Mouse (Mus musculus): ENCODE results near the gene Plekha7. TPM values are rescaled to one million over a fixed set of nuclear protein-coding genes. Genes with fewer than 3 reads are reported as not detected.

Plekha7 gene
- polyA plus RNA-seq, 1 experiment from 2014 or later, result 27.7 TPM

DNA sequence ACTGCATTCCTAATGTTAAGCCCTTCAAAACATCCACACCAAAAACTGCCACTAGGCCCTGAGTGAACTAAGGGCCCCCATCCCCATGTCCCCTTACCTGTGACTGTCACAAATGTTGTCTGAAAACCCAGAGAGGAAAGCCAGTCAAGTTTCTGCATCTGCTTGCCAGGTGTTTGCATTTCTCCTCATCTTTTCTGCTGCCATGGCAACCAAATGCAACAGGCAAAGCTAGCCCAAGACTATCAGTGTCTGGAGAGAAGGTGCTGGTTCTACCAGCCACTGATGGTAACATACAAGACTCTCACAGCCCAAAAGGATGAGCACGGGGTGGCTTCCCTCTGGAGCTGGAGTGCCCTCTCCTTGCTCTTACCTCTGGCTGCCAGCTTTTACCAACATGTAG lies 121.3 kb downstream of the Plekha7 start:
- no peak for DNase-seq (ENCODE audit: extremely low spot score, low spot score)
- no peak overlapping the region for H3K4me3 ChIP-seq

DNA sequence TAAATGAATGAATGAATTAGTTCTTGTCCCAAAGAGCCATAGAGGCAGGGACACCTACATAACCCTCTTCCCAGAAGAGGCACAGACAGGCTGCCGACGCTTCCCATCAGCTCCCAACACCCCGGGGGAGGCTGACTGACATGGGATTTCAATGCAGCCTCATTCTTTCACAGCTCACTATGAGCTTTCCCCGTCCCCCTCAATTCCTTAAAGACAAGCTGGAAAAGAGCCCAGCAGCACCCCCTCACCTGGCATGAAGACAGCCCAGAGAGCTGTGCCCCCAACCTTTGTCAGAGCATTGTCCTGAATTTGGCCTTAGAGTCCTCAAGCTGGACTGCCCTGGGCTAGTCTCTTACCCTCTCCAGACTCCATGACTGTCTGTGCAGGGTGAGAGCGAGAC lies 122.0 kb downstream of the Plekha7 start:
- no peaks in the 10 kb centered on the region for H3K27me3 ChIP-seq (ENCODE audit: poor library complexity, severe bottlenecking)
- 50% methylated on average over 5 of the region's 5 CpGs for WGBS
- H3K27ac ChIP-seq, result peak overlapping the region; percentile 57
- no peak for DNase-seq (ENCODE audit: extremely low spot score, low spot score)
- peaks cover 73% of the 10 kb centered on the region for H3K4me1 ChIP-seq
- H3K36me3 ChIP-seq (replicated peaks), result peaks cover 17% of the 10 kb centered on the region
- no peak overlapping the region for H3K4me3 ChIP-seq
- H3K9me3 ChIP-seq, result no peaks in the 10 kb centered on the region

More for the DNA sequence above, 121.3 kb downstream of the Plekha7 start:
- Histone ChIP-seq H3K4me1 (peaks cover 79% of the 10 kb centered on the region), H3K36me3 (replicated peaks) (peaks cover 17% of the 10 kb centered on the region), H3K27ac (peak overlapping the region; percentile 57), H3K27me3 (ENCODE audit: poor library complexity, severe bottlenecking) (no peaks in the 10 kb centered on the region), H3K9me3 (no peaks in the 10 kb centered on the region)
- WGBS, result 86% methylated on average over 1 of the region's 1 CpGs

DNA sequence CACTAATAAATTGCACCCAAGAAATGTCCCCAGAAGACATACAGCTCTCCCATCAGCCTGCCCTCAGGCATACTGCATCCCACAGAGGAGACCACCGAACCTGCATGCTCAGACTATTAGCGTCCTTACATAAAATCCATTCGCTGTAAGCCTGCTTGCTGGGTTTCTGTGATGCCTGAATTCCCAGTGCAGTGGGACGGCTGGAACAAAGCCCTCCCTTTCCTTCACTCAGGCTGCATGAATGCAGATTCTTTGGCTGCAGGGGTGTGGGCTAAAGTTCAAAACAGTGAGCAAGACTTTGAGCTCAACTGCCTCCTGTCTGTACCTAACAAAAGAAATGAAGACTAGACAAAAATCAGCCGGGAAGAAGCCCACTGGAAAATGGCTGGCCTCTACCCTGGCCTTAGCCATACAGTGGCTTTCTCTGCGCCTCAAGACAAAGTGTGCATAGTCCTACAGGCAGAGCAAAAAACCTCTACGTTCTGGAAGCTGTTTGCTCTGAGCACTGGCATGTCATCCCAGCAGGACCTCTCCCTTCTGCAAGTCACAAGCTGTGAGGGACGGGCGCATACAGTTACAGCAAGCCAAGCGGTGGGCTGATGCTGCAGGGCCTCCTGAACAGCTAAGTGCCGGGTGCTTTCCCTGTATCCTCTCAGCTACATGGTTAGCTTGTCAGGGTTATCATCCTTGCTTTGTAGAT lies 123.7 kb downstream of the Plekha7 start:
- H3K27me3 ChIP-seq (ENCODE audit: poor library complexity, severe bottlenecking), result no peaks in the 10 kb centered on the region
- H3K4me3 ChIP-seq, result peak overlapping the region; percentile 21
- peaks cover 22% of the 10 kb centered on the region for H3K36me3 ChIP-seq (replicated peaks)
- H3K9me3 ChIP-seq, result no peaks in the 10 kb centered on the region
- WGBS, result 26% methylated on average over 11 of the region's 11 CpGs
- H3K4me1 ChIP-seq, result peaks cover 57% of the 10 kb centered on the region
- DNase-seq (ENCODE audit: extremely low spot score, low spot score), result no peak
- H3K27ac ChIP-seq, result peak overlapping the region; percentile 85

DNA sequence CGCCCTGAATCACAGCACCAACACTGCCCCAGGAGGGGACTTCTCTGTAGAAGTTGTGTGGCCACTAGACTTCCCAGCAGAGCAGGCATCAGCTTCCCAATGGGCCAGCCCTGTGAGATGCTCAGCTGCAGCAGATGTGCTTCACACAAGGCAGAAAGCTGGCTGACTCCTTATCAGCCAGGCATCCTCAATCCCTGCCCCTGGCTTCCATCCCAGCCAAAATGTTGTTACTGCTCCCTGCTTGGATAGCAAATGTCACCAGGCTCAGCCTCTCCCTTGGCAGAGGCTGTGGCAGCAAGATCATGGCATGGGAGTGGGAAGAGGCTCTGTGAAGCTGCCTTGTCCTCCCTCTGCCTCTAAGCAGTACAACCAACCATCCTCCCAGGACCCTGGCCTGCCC lies 125.7 kb downstream of the Plekha7 start:
- 93% methylated on average over 1 of the region's 1 CpGs for WGBS
- H3K4me3 ChIP-seq, result no peak overlapping the region
- H3K27ac ChIP-seq, result no peak overlapping the region

DNA sequence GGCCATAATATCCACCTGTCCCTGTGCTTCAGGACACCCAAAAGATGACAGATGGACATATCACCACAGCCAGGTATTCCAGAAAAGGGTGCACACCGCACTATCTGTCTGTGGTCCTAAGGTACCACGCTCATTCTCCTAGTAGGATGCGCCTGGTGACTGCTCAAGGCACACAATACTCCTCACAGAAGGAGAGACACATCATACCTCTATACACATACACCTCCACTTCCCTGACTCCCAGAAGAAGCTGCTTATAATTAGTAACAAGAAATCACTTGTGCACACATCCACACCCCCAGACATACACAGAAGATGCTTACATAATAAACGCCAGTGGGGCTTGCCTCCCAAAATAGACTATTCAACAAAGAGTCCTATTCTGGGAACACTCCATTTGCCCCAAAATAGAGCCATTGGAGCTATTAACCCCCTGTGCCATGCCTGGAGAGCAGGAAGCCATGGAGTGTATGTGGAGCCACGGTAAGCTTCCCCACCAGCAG lies 126.7 kb downstream of the Plekha7 start:
- Histone ChIP-seq H3K9me3 (no peaks in the 10 kb centered on the region), H3K4me3 (no peak overlapping the region), H3K4me1 (peaks cover 42% of the 10 kb centered on the region), H3K27ac (peak overlapping the region; percentile 40; the same call in 1 of the 2 replicates), H3K27me3 (ENCODE audit: poor library complexity, severe bottlenecking) (no peaks in the 10 kb centered on the region), H3K36me3 (replicated peaks) (peaks cover 17% of the 10 kb centered on the region)
- WGBS, result 90% methylated on average over 5 of the region's 5 CpGs
- DNase-seq (ENCODE audit: extremely low spot score, low spot score), result no peak

More for the DNA sequence above, 125.7 kb downstream of the Plekha7 start:
- H3K36me3 ChIP-seq (replicated peaks), result peaks cover 18% of the 10 kb centered on the region
- no peak for DNase-seq (ENCODE audit: extremely low spot score, low spot score)
- H3K27me3 ChIP-seq (ENCODE audit: poor library complexity, severe bottlenecking), result no peaks in the 10 kb centered on the region
- peaks cover 52% of the 10 kb centered on the region for H3K4me1 ChIP-seq
- no peaks in the 10 kb centered on the region for H3K9me3 ChIP-seq

DNA sequence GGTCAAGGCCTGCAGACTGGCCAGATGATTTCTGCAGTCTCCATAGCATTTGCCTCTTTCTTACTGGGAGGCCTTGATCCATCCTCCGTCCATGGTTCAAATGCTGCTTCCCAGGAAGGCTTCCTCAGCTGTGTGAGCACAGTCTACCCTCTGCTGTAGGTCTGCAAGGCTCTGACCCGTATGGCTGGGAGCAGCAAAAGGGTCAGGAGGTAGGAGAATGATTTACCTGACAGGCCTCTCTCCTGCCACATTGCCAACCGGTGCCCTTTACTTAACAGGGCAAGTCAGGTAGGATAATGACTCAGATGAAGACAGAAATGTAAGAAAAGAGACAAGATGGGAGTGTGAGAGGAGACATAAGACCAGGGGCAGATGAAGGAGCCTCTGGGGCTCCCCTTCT lies 129.3 kb downstream of the Plekha7 start:
- no peaks in the 10 kb centered on the region for H3K27me3 ChIP-seq (ENCODE audit: poor library complexity, severe bottlenecking)
- H3K27ac ChIP-seq, result no peak overlapping the region
- no peak overlapping the region for H3K4me3 ChIP-seq
- no peak for DNase-seq (ENCODE audit: extremely low spot score, low spot score)
- H3K36me3 ChIP-seq (replicated peaks), result peaks cover 38% of the 10 kb centered on the region
- H3K4me1 ChIP-seq, result peaks cover 17% of the 10 kb centered on the region
- WGBS, result 93% methylated on average over 3 of the region's 3 CpGs
- H3K9me3 ChIP-seq, result no peaks in the 10 kb centered on the region

DNA sequence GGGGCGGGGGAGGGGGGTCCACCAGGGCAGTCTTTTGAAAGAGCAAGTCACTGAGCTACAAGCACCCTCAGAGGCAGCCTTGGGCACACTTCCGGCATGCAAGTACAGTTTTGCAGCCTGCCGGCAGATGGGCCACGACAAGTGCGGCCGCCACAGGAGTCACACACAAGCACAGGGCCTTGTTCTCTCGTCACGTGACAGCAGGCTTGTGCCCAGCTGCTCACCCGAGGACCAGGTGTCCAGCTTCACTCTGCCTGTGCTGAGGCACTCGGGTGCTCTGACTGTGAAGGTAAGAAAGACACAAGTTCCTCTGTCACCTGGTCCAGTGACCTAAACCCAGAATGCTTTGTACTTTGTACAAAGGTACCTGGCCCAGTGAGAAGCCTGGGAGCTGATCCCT lies 135.4 kb downstream of the Plekha7 start:
- peaks cover 72% of the 10 kb centered on the region for H3K36me3 ChIP-seq (replicated peaks)
- H3K9me3 ChIP-seq, result no peaks in the 10 kb centered on the region
- H3K4me1 ChIP-seq, result peaks cover 15% of the 10 kb centered on the region
- 85% methylated on average over 10 of the region's 10 CpGs for WGBS
- peak overlapping the region; percentile 65 for H3K27ac ChIP-seq
- H3K27me3 ChIP-seq (ENCODE audit: poor library complexity, severe bottlenecking), result no peaks in the 10 kb centered on the region
- DNase-seq (ENCODE audit: extremely low spot score, low spot score), result no peak
- no peak overlapping the region for H3K4me3 ChIP-seq

DNA sequence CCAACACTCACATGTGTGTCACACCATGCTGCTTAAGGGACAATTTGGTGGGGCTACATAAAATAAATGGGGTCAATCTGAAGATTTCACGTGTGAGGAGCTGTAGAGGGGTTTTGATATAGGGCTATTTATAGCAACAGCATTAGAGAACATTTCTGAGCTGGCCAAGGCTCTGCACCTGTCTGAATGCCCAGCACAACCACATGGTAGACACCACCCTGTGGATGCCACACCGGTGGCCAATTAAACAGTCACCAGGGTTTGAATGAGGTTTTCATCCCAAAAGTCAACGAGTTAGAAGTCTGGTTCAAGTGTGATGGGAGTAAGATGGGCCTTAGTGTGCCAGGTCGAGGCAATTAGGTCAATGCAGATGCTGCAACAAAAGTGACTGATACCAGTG lies 138.8 kb downstream of the Plekha7 start:
- peaks cover 15% of the 10 kb centered on the region for H3K4me1 ChIP-seq
- H3K36me3 ChIP-seq (replicated peaks), result peaks cover 75% of the 10 kb centered on the region
- no peak overlapping the region for H3K4me3 ChIP-seq
- H3K27me3 ChIP-seq (ENCODE audit: poor library complexity, severe bottlenecking), result no peaks in the 10 kb centered on the region
- no peak overlapping the region for H3K27ac ChIP-seq
- no peaks in the 10 kb centered on the region for H3K9me3 ChIP-seq
- WGBS, result 91% methylated on average over 4 of the region's 4 CpGs
- DNase-seq (ENCODE audit: extremely low spot score, low spot score), result no peak

DNA sequence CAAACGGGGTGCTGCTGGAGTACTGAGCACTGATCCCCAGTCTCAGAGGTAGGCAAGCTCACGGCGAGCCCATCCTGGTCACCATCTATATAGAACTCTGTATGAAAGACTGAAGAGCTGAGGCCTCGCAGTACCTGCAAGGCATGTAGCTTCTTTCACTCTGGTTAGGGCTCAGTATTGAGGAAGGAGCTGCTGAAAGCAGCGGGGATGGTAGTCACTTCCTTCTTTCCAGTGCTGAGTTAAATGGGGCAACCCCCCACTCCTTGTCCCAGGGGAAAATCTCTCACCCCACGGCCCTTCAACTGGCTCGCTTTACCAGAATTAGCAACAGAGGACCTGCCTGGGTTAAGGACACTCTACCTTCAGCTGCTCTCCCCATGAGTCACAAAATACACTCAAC lies 140.0 kb downstream of the Plekha7 start:
- no peak for DNase-seq (ENCODE audit: extremely low spot score, low spot score)
- Histone ChIP-seq H3K36me3 (replicated peaks) (peaks cover 82% of the 10 kb centered on the region), H3K9me3 (no peaks in the 10 kb centered on the region), H3K4me1 (peaks cover 10% of the 10 kb centered on the region), H3K4me3 (no peak overlapping the region), H3K27ac (no peak overlapping the region), H3K27me3 (ENCODE audit: poor library complexity, severe bottlenecking) (no peaks in the 10 kb centered on the region)
- 88% methylated on average over 7 of the region's 7 CpGs for WGBS

DNA sequence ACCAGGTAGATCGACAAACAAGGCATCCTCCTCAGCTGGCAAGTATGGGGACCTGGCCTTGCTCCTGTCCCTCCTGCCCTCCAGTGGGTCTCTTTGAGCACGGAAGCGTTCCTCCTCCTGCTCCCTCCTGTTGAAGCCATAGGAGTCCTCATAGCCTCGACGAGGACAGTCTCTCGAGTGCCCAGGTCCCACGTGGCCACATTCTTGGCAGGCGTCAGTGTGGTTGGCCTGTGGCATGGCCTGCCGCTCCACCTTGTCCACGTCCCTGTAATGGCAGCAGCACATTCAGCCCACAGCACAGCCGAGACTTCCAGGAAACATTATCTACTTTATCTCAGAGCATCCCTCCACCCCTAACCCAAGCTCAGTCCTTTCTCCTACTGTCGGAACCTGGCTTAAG lies 143.9 kb downstream of the Plekha7 start:
- no peaks in the 10 kb centered on the region for H3K27me3 ChIP-seq (ENCODE audit: poor library complexity, severe bottlenecking)
- H3K9me3 ChIP-seq, result no peaks in the 10 kb centered on the region
- no peak overlapping the region for H3K4me3 ChIP-seq
- peaks cover 68% of the 10 kb centered on the region for H3K36me3 ChIP-seq (replicated peaks)
- 93% methylated on average over 12 of the region's 12 CpGs for WGBS
- peaks cover 12% of the 10 kb centered on the region for H3K4me1 ChIP-seq
- H3K27ac ChIP-seq, result 0 out of 2 replicates have a peak overlapping the region, but pooled peaks have one; percentile 15
- DNase-seq (ENCODE audit: extremely low spot score, low spot score), result no peak

DNA sequence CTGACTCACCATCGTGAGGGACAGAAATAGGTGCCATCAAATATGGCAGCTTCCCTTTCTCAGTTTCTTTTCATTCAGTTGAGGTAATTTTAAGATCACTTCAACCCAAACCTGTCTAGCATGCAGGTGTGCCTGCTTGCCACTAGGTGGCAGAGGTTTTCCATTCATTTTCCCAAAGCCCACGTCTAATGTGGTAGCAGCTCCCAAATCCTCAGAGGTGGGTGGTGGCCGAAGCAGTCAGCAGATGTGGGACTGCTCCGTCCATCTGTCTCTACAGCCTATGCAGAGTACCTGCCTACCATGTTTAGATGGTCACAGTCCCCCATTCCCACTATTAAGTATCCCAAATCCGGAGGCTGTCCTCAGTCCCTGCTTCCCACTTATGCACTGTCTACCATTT lies 146.6 kb downstream of the Plekha7 start:
- Histone ChIP-seq H3K27ac (no peak overlapping the region), H3K36me3 (replicated peaks) (peaks cover 70% of the 10 kb centered on the region), H3K4me1 (peaks cover 15% of the 10 kb centered on the region), H3K27me3 (ENCODE audit: poor library complexity, severe bottlenecking) (no peaks in the 10 kb centered on the region), H3K4me3 (no peak overlapping the region), H3K9me3 (no peaks in the 10 kb centered on the region)
- 27% methylated on average over 5 of the region's 5 CpGs for WGBS
- peak; percentile 44 for DNase-seq (ENCODE audit: extremely low spot score, low spot score)

DNA sequence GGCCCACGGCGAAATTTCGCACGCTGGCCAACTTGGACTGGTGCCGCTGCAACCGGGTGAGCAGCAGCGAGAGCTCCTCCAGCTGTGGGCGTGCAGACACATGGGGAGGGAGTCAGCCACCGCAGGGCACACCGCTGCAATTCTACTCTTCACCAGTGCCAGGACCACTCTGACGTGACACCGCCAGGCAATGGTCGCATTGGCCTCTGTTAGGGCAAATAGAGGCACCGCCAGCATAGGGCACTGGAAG lies 151.4 kb downstream of the Plekha7 start:
- 81% methylated on average over 14 of the region's 14 CpGs for WGBS
- Histone ChIP-seq H3K9me3 (no peaks in the 10 kb centered on the region), H3K36me3 (replicated peaks) (peaks cover 84% of the 10 kb centered on the region), H3K27me3 (ENCODE audit: poor library complexity, severe bottlenecking) (no peaks in the 10 kb centered on the region), H3K27ac (0 out of 2 replicates have a peak overlapping the region, but pooled peaks have one; percentile 1), H3K4me3 (no peak overlapping the region), H3K4me1 (peaks cover 10% of the 10 kb centered on the region)
- DNase-seq (ENCODE audit: extremely low spot score, low spot score), result no peak

DNA sequence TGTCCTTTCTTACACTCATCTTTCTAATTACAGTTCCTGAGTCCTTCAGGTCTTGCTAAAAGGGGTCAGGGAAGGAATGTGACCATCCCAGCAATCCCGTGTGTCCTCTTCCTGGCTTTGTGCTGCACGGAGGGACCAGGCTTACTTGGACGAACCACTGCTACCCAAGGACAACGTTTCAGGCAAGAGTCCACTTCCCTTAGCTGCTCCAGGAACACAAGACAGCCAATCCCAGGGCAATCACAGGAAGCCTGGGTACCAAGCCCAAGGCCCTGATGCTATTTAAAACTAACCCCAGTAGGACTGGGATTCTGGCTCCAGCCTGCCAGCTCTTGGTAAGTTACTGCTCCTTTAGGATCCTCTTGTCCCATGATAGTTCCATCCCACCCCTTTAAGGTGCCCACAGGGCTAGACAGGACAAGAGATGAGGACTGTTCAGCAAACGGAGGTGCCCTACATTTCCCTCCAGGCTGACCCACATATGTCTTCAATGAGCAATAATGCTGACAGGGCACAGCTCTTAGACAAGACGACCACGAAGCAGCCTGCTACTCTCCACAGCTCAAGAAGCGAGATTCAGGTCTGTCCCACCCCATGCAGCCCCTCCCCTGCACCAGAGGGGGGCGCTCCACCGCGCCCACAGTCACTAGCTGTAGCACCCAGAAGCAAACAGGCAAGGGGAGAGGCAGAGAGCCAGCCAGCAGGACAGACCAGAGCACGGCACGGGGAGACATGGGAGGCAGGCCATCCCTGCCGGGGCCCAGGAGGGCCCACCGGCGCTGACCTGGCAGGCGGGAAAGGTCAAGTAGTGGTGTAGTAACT lies 151.9 kb downstream of the Plekha7 start:
- Histone ChIP-seq H3K36me3 (replicated peaks) (peaks cover 86% of the 10 kb centered on the region), H3K27ac (0 out of 2 replicates have a peak overlapping the region, but pooled peaks have one; percentile 1), H3K9me3 (no peaks in the 10 kb centered on the region), H3K4me1 (peaks cover 7% of the 10 kb centered on the region; the same call in 1 of the 2 replicates), H3K4me3 (no peak overlapping the region), H3K27me3 (ENCODE audit: poor library complexity, severe bottlenecking) (no peaks in the 10 kb centered on the region)
- no peak for DNase-seq (ENCODE audit: extremely low spot score, low spot score)
- WGBS, result 65% methylated on average over 17 of the region's 17 CpGs

Measured in forebrain, embryonic 10.5 days (tissue).